Mouse (Mus musculus) stomach, postnatal 0 days (tissue): ENCODE measurements around the gene Agrn.

ENCODE experiments used
- CTCF ChIP-seq: IDR thresholded peaks from 2 replicates; pipeline ENCODE4 v1.5.1; 2016; ENCODE audit warnings: antibody characterized with exemption, low read depth, mild to moderate bottlenecking, moderate library complexity
- EP300 ChIP-seq: optimal IDR thresholded peaks from 2 replicates; pipeline ENCODE3; 2016; ENCODE audit warnings: antibody characterized with exemption

- no peak for TF ChIP-seq EP300
- no peak for TF ChIP-seq CTCF
Observed at GRCm38 (mm10) chr4:156168611-156169010, 28.7 kb downstream of the Agrn start.
